Mouse (Mus musculus) heart, adult 2 months (tissue): Measurements from ENCODE around the gene Dock8.

Experiments used
- CTCF ChIP-seq: fragments of 200-600 bp; IDR thresholded peaks from 2 replicates; pipeline ENCODE4 v1.8.1; 2022; ENCODE audit warnings: antibody characterized with exemption, mild to moderate bottlenecking, moderate library complexity
- POLR2A ChIP-seq: fragments of 200-500 bp; IDR thresholded peaks from 2 replicates; pipeline ENCODE4 v1.6.1; 2011; ENCODE audit warnings: mild to moderate bottlenecking, low read depth, low read length, control low read depth; ENCODE audit not compliant: insufficient read depth

DNA sequence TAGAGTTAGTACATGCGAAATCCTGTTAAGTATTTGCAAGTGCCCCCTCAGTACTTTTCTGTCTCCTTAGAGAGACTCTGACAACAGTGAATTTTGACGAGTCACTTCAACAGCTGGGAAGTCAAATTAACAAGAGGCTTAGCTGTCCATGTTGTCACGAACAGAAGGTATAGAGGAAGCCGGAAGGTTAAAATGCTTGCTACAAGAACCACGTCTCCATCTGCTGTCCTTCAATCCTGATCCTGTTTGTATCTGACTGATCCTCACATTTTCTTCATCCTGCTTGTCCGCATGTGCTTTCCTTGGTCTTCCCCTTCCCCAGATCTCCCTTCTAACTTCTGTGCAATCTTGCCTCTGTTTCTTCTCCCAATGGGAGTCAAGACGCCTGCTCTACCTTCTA is 53.8 kb downstream of the Dock8 start:
- TF ChIP-seq CTCF (no peak), POLR2A (no peak)
